Mouse (Mus musculus): ENCODE measurements around the gene Anapc16. TPM values are rescaled to one million over a fixed set of nuclear protein-coding genes. Genes with fewer than 3 reads are reported as not detected.

Gene Anapc16
- total RNA-seq, 1 experiment from 2014 or later, result 82.7 TPM

DNA sequence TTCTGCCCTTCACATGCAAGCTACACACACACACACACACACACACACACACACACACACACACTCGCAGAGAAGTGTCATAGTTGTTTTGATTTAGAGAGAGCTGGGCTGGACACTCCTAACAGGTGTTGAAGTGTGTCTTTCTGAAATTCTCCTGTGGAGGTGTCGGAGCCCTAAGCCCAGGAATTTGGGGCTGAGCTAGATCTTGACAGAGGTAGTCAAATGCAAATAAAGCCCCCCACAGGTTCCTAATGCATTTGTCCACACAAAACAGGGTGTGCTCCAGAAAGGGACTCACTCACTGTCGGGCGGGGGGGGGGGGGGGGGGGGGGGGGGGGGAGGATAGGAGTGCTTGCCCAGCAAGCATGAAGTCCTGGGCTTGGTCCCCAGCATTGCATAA is 25.8 kb downstream of the Anapc16 start:
- no peak for ATAC-seq (replicated peaks; ENCODE audit: insufficient number of reproducible peaks, low FRiP score, low TSS enrichment, poor library complexity, severe bottlenecking)

GRCm38 (mm10) chr10:59974786-59975185 is 28.1 kb downstream of the Anapc16 start:
- no peak for ATAC-seq (replicated peaks; ENCODE audit: insufficient number of reproducible peaks, low FRiP score, low TSS enrichment, poor library complexity, severe bottlenecking)

- peak; percentile 71 for ATAC-seq (replicated peaks; ENCODE audit: insufficient number of reproducible peaks, low FRiP score, low TSS enrichment, poor library complexity, severe bottlenecking)
Measured at GRCm38 (mm10) chr10:59974191-59974664, 28.7 kb downstream of the Anapc16 start.

- no peak for ATAC-seq (replicated peaks; ENCODE audit: insufficient number of reproducible peaks, low FRiP score, low TSS enrichment, poor library complexity, severe bottlenecking)
Measured at GRCm38 (mm10) chr10:59973400-59973799, 29.5 kb downstream of the Anapc16 start.

DNA sequence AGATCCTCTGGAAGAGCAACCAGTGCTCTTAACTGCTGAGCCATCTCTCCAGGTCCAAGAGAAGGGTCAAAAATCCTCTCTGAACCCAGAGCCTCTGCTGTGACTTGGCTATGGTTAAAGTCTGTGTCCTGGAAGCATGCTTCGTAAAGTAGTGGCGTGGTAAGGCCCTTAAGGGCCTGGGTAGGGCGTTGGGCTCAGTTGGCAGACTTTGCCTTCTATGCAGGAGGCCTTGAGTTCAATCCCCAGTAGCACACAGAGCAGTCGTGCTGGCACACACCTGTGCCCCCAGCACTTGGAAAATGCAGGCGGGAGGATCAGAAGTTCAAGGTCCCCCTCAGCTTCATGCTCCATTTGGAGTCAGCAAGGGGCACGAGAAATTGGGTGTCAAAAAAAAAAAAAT is 29.9 kb downstream of the Anapc16 start:
- no peak for ATAC-seq (replicated peaks; ENCODE audit: insufficient number of reproducible peaks, low FRiP score, low TSS enrichment, poor library complexity, severe bottlenecking)

- no peak for ATAC-seq (replicated peaks; ENCODE audit: insufficient number of reproducible peaks, low FRiP score, low TSS enrichment, poor library complexity, severe bottlenecking)
Measured at GRCm38 (mm10) chr10:59972534-59972933, 30.4 kb downstream of the Anapc16 start.

DNA sequence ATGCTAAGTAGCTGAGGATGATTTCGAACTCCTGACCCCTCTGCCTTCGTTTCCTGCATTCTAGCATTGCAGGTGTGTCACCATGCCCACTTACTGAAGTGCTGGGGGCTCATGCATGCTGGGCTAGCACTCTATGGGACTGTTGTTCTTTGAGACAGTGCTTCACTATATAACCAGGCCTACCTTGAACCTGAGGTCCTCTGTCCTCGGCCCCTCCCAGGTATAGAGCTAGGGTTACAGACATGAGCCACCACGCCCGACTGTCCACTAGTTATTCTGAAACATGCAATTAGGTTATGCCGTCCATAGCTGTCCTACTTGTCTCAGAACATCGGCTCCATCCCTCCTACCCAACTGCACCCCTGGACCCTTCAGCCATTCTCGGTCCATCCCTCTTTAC is 31.1 kb downstream of the Anapc16 start:
- no peak for ATAC-seq (replicated peaks; ENCODE audit: insufficient number of reproducible peaks, low FRiP score, low TSS enrichment, poor library complexity, severe bottlenecking)

GRCm38 (mm10) chr10:59970450-59971062 is 32.4 kb downstream of the Anapc16 start:
- ATAC-seq (replicated peaks; ENCODE audit: insufficient number of reproducible peaks, low FRiP score, low TSS enrichment, poor library complexity, severe bottlenecking), result no peak

DNA sequence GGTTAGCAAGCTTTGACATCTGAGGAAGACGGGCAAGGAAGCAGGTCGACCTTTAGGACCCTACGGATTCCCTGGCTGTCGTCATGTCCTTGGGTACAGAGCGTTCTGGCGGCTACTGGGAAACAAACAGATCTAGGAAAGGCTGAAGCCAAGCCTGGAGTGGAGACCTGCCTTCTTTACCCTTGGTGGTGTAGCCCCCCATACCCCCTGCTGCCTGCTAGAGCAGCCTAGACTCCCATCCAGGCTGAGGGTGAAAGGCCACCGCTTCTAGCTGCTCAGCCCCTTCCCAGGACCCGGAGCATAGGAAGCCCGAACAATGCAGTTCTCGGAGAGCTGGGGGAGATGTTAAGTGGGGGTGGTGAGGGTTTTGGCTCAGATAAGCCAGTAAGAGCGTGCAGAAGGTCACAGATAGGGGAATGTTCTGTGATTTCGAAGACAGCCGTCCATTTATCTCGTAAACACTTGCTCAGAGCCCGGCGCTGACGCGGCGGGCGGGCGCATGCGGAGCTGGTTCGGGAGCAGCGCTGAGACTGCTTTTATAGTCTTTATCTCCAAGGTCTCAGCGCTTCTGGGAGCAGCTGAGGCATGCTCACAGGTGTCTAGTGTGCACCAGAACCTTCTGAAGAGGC is 33.0 kb downstream of the Anapc16 start:
- peak; percentile 61 for ATAC-seq (replicated peaks; ENCODE audit: insufficient number of reproducible peaks, low FRiP score, low TSS enrichment, poor library complexity, severe bottlenecking)

GRCm38 (mm10) chr10:59967309-59967942 is 35.5 kb downstream of the Anapc16 start:
- ATAC-seq (replicated peaks; ENCODE audit: insufficient number of reproducible peaks, low FRiP score, low TSS enrichment, poor library complexity, severe bottlenecking), result no peak

- no peak for ATAC-seq (replicated peaks; ENCODE audit: insufficient number of reproducible peaks, low FRiP score, low TSS enrichment, poor library complexity, severe bottlenecking)
Measured at GRCm38 (mm10) chr10:59966743-59967142, 36.2 kb downstream of the Anapc16 start.

GRCm38 (mm10) chr10:59965788-59966187 is 37.1 kb downstream of the Anapc16 start:
- ATAC-seq (replicated peaks; ENCODE audit: insufficient number of reproducible peaks, low FRiP score, low TSS enrichment, poor library complexity, severe bottlenecking), result no peak

DNA sequence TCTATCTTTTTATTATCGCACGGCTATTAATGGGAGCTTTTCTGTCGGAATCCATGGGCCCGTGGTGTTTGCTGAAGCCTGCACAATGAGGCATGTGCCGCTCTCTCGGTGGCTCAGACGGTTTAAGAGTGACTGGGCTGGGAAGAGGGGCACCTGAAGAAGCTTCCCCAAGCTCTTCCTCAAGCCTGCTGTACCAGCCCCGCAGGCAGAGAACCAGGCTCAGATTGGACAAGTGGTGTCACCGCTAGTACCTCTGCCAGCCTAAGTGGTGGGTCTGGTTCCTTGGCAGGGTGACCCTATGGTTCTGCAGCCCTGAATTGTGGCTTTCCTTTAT is 37.6 kb downstream of the Anapc16 start:
- ATAC-seq (replicated peaks; ENCODE audit: insufficient number of reproducible peaks, low FRiP score, low TSS enrichment, poor library complexity, severe bottlenecking), result no peak

DNA sequence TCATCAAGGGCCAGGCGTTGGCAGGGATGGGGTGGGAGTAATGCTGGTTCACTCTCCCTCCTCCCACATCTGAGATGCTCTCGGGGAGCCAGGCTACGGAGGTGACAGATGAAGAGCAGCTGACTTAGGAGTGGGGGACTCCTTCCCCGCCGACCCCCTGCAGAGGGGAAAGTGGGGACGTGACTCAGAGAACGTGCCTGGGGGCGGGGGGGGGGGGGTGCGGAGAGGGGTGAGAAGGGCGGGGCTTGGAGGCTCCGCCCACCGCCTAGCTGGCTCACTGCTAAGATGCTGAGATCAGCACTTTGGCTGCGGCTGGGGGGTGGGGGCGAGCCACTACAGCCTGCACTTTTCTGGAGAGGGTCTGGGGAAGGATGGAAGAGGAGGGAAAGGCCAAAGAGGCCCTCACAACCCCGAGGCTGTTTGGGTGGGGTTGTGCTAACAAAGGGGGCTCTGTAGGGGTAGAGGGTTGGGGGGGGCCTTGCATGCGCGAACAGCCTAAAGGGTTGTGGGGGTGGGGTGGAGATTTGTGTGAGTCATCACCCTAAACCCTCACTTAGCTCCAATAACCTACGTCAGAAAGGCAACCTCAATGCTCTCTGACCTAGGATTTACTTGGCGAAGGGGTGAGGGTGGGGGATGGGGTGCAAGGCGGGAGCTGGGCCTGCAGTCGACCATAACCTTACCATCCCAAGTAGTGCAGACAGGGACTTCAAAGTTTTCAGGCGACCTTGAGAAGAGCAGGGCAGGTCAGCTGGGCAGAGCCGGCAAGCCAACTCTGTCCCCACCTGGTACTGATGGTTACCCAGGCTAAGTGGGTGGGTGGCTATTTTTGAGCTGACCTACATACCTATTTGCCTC is 38.2 kb downstream of the Anapc16 start:
- no peak for ATAC-seq (replicated peaks; ENCODE audit: insufficient number of reproducible peaks, low FRiP score, low TSS enrichment, poor library complexity, severe bottlenecking)

GRCm38 (mm10) chr10:59963609-59964008 is 39.3 kb downstream of the Anapc16 start:
- ATAC-seq (replicated peaks; ENCODE audit: insufficient number of reproducible peaks, low FRiP score, low TSS enrichment, poor library complexity, severe bottlenecking), result no peak

- ATAC-seq (replicated peaks; ENCODE audit: insufficient number of reproducible peaks, low FRiP score, low TSS enrichment, poor library complexity, severe bottlenecking), result no peak
Measured at GRCm38 (mm10) chr10:59959517-59959916, 43.4 kb downstream of the Anapc16 start.

DNA sequence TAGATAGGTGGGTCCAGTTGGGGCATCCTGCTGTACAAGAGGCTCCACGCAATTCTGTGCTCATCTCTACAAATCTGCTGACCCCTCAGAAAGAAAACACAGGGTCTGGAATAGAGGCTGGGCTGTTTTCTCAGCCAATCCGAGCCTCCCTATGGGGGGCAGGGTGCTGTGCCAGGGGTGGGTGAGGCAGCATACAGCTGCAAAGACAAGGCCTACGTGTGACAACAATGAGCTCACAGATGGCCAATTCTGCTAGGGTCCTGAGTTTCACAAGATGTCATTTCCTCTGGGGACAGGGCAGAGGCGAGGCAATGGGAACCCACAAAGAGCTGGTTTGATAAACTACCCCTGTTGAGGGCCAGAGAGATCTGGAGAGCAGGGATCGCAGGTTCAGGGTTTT is 44.5 kb downstream of the Anapc16 start:
- no peak for ATAC-seq (replicated peaks; ENCODE audit: insufficient number of reproducible peaks, low FRiP score, low TSS enrichment, poor library complexity, severe bottlenecking)

- no peak for ATAC-seq (replicated peaks; ENCODE audit: insufficient number of reproducible peaks, low FRiP score, low TSS enrichment, poor library complexity, severe bottlenecking)
Measured at GRCm38 (mm10) chr10:59957171-59958149, 45.5 kb downstream of the Anapc16 start.
